Mouse (Mus musculus) lung, postnatal 0 days (tissue): ENCODE measurements around the gene Gm20388. TPM values are rescaled to one million over a fixed set of nuclear protein-coding genes. Genes with fewer than 3 reads are reported as not detected.

Experiments
- ATAC-seq: fragments of 200-750 bp; cut with Nextera tagmentation; 2 replicates; pipeline ENCODE4 v1.8.0; 2017; ENCODE audit warnings: moderate library complexity
- DNase-seq: peaks from one replicate; pipeline ENCODE4 v3.0.0-alpha.2; 2016; ENCODE audit warnings: low spot score
- H3K27ac ChIP-seq: fragments of 300-500 bp; sonication (generic); 2 replicates; pipeline ENCODE4 v1.5.1; 2014; ENCODE audit warnings: antibody characterized with exemption, mild to moderate bottlenecking, low read length, mixed read lengths
- H3K27me3 ChIP-seq: fragments of 300-500 bp; sonication (generic); replicated peaks from 2 replicates; pipeline ENCODE4 v1.6.1; 2014; ENCODE audit warnings: low read length, mixed read lengths; ENCODE audit not compliant: insufficient read depth
- H3K36me3 ChIP-seq: fragments of 300-500 bp; sonication (generic); 2 replicates; pipeline ENCODE4 v1.6.1; 2014; ENCODE audit warnings: low read length, mixed read lengths; ENCODE audit not compliant: insufficient read depth
- H3K4me1 ChIP-seq: fragments of 300-500 bp; sonication (generic); 2 replicates; pipeline ENCODE4 v1.6.1; 2014; ENCODE audit warnings: antibody characterized with exemption, low read depth, low read length, mixed read lengths; ENCODE audit not compliant: insufficient read depth
- H3K4me2 ChIP-seq: fragments of 300-500 bp; sonication (generic); replicated peaks from 2 replicates; pipeline ENCODE4 v1.6.1; 2014; ENCODE audit warnings: low read depth, mild to moderate bottlenecking, low read length, moderate library complexity, mixed read lengths
- H3K4me3 ChIP-seq: fragments of 300-500 bp; sonication (generic); 2 replicates; pipeline ENCODE4 v1.5.1; 2014; ENCODE audit warnings: low read depth, low read length
- H3K9ac ChIP-seq: fragments of 300-500 bp; sonication (generic); replicated peaks from 2 replicates; pipeline ENCODE4 v1.6.1; 2014; ENCODE audit warnings: low read depth, mild to moderate bottlenecking
- H3K9me3 ChIP-seq: fragments of 300-500 bp; sonication (generic); 2 replicates; pipeline ENCODE4 v1.6.1; 2016; ENCODE audit warnings: low read length, mixed read lengths
- CTCF ChIP-seq: IDR thresholded peaks from 2 replicates; pipeline ENCODE4 v1.5.1; 2016; ENCODE audit warnings: antibody characterized with exemption, mild to moderate bottlenecking
- EP300 ChIP-seq: IDR thresholded peaks from 2 replicates; pipeline ENCODE4 v1.6.1; 2016; ENCODE audit warnings: antibody characterized with exemption, mild to moderate bottlenecking, control low read depth
- WGBS: fragments of 180-500 bp; shearing (Covaris S2); extraction: QIAGEN DNeasy Blood & Tissue Kit; methylation state at CpG from one replicate; pipeline ENCODE4 v1.1.7; 2014; 5-methylcytosine and 5-hydroxymethylcytosine counted together
- polyA plus RNA-seq: library from polyadenylated mRNA; unstranded; fragments of >200 nt; fragmentation: Nextera tagmentation; extraction: Ambion mirVana; gene quantifications from 2 replicates; pipeline ENCODE4 v1.2.1, GENCODE M21; 2015

Gm20388 gene
- polyA plus RNA-seq, 1 experiment from 2014 or later, result not detected

GRCm38 (mm10) chr8:120489142-120489754 is 578.6 kb downstream of the Gm20388 start:
- TF ChIP-seq CTCF (peak; percentile 8; the same call in 1 of the 2 replicates), EP300 (no peak)
- peak overlapping the region; percentile 88 for H3K27ac ChIP-seq
- H3K4me1 ChIP-seq, result peaks cover 33% of the 10 kb centered on the region
- H3K4me3 ChIP-seq, result peak overlapping the region; percentile 80
- under 1% methylated on average over 73 of the region's 73 CpGs for WGBS
- no peaks in the 10 kb centered on the region for H3K36me3 ChIP-seq
- ATAC-seq (peak; percentile 8; the same call in 1 of the 2 replicates), DNase-seq (peak; percentile 60)
- peak overlapping the region; percentile 99 for H3K4me2 ChIP-seq
- H3K27me3 ChIP-seq, result no peaks in the 10 kb centered on the region
- H3K9ac ChIP-seq, result peak overlapping the region; percentile 65
- no peaks in the 10 kb centered on the region for H3K9me3 ChIP-seq

GRCm38 (mm10) chr8:120489771-120490281 is 579.2 kb downstream of the Gm20388 start:
- Histone ChIP-seq H3K4me1 (peaks cover 39% of the 10 kb centered on the region), H3K9me3 (no peaks in the 10 kb centered on the region), H3K27ac (peak overlapping the region; percentile 88), H3K27me3 (no peaks in the 10 kb centered on the region), H3K36me3 (no peaks in the 10 kb centered on the region), H3K9ac (peak overlapping the region; percentile 65), H3K4me3 (peak overlapping the region; percentile 80), H3K4me2 (peak overlapping the region; percentile 99)
- no peak for TF ChIP-seq EP300
- TF ChIP-seq CTCF, result no peak
- WGBS, result 14% methylated on average over 15 of the region's 15 CpGs
- DNase-seq (no peak), ATAC-seq (no peak)

- peak overlapping the region; percentile 80 for H3K4me3 ChIP-seq
- 28% methylated on average over 12 of the region's 12 CpGs for WGBS
- no peaks in the 10 kb centered on the region for H3K36me3 ChIP-seq
- peak overlapping the region; percentile 88 for H3K27ac ChIP-seq
- H3K4me1 ChIP-seq, result peaks cover 46% of the 10 kb centered on the region
- ATAC-seq (peak; percentile 27), DNase-seq (peak; percentile 80)
- no peak overlapping the region for H3K9ac ChIP-seq
- TF ChIP-seq EP300 (no peak), CTCF (no peak)
- H3K4me2 ChIP-seq, result peak overlapping the region; percentile 99
- H3K27me3 ChIP-seq, result no peaks in the 10 kb centered on the region
- H3K9me3 ChIP-seq, result no peaks in the 10 kb centered on the region
Measured at GRCm38 (mm10) chr8:120490354-120491141, 579.9 kb downstream of the Gm20388 start.

GRCm38 (mm10) chr8:120491166-120491793 is 580.6 kb downstream of the Gm20388 start:
- Histone ChIP-seq H3K9me3 (no peaks in the 10 kb centered on the region), H3K9ac (no peak overlapping the region), H3K27ac (peak overlapping the region; percentile 62), H3K36me3 (no peaks in the 10 kb centered on the region), H3K4me1 (peaks cover 45% of the 10 kb centered on the region), H3K4me3 (peak overlapping the region; percentile 80), H3K27me3 (no peaks in the 10 kb centered on the region), H3K4me2 (peak overlapping the region; percentile 99)
- 70% methylated on average over 5 of the region's 5 CpGs for WGBS
- DNase-seq (no peak), ATAC-seq (no peak)
- peak; percentile 33 for TF ChIP-seq CTCF
- TF ChIP-seq EP300, result no peak

- Histone ChIP-seq H3K4me2 (peak overlapping the region; percentile 11; the same call in 1 of the 2 replicates), H3K27ac (no peak overlapping the region), H3K27me3 (no peaks in the 10 kb centered on the region), H3K4me1 (peaks cover 39% of the 10 kb centered on the region), H3K36me3 (no peaks in the 10 kb centered on the region), H3K4me3 (no peak overlapping the region), H3K9ac (no peak overlapping the region), H3K9me3 (no peaks in the 10 kb centered on the region)
- DNase-seq (no peak), ATAC-seq (no peak)
- WGBS, result 28% methylated on average over 14 of the region's 14 CpGs
- TF ChIP-seq CTCF (no peak), EP300 (no peak)
Measured at GRCm38 (mm10) chr8:120492193-120492880, 581.7 kb downstream of the Gm20388 start.
